Mouse (Mus musculus) CH12.LX (cell line): ENCODE data around the gene Acp7. TPM values are rescaled to one million over a fixed set of nuclear protein-coding genes. Genes with fewer than 3 reads are reported as not detected.

Experiments used
- DNase-seq: peaks from one replicate; pipeline ENCODE4 v3.0.0-alpha.2; 2013; ENCODE audit errors: extremely low read depth
- H3K27ac ChIP-seq: 2 replicates; pipeline ENCODE4 v1.5.1; 2012; ENCODE audit warnings: low read depth, mild to moderate bottlenecking, control low read depth, moderate library complexity; ENCODE audit not compliant: insufficient read depth
- H3K27me3 ChIP-seq: replicated peaks from 2 replicates; pipeline ENCODE3; 2012; ENCODE audit warnings: inconsistent platforms
- H3K36me3 ChIP-seq, 2 experiments: replicated peaks in 1 of 2; 2 replicates each; pipeline versions ENCODE3 to v1.6.1; 2012; ENCODE audit warnings: inconsistent platforms in 1 of 2, low read length in 1 of 2, mild to moderate bottlenecking in 1 of 2, mixed read lengths in 1 of 2, moderate library complexity in 1 of 2; ENCODE audit not compliant: control insufficient read depth in 1 of 2, insufficient read depth in 1 of 2
- H3K4me1 ChIP-seq, 2 experiments: 2 replicates each; pipeline ENCODE4 v1.6.1; 2012; ENCODE audit warnings: inconsistent platforms in 1 of 2, moderate library complexity in 1 of 2; ENCODE audit not compliant: insufficient read depth in 2 of 2, control insufficient read depth in 1 of 2
- H3K4me2 ChIP-seq: 2 replicates; pipeline ENCODE4 v1.6.1; 2012; ENCODE audit warnings: low read depth, mild to moderate bottlenecking, control low read depth; ENCODE audit not compliant: poor library complexity, insufficient read depth, severe bottlenecking
- H3K4me3 ChIP-seq, 3 experiments: fragments of 150-350 bp in 1 of 3; sonication (generic) in 1 of 3; replicated peaks in 1 of 3; 2 replicates each; pipeline versions ENCODE3 to v1.5.1; 2011 to 2012; ENCODE audit warnings: low read depth in 2 of 3, low read length in 2 of 3, mild to moderate bottlenecking in 2 of 3, moderate library complexity in 2 of 3, control low read depth in 1 of 3, improper control_type of control experiment in 1 of 3, inconsistent platforms in 1 of 3, mixed read lengths in 1 of 3; ENCODE audit not compliant: poor library complexity in 1 of 3
- H3K79me2 ChIP-seq: replicated peaks from 2 replicates; pipeline ENCODE4 v1.6.1; 2012; ENCODE audit warnings: mild to moderate bottlenecking, moderate library complexity; ENCODE audit not compliant: control insufficient read depth, poor library complexity, insufficient read depth, severe bottlenecking; ENCODE audit errors: extremely low read depth
- H3K9ac ChIP-seq: 2 replicates; pipeline ENCODE4 v1.6.1; 2012; ENCODE audit warnings: low read depth, mild to moderate bottlenecking, control low read depth, moderate library complexity; ENCODE audit not compliant: insufficient read depth
- H3K9me3 ChIP-seq: replicated peaks from 2 replicates; pipeline ENCODE3; 2012; ENCODE audit warnings: low read length, inconsistent platforms, mixed read lengths
- BHLHE40 ChIP-seq: IDR thresholded peaks from 2 replicates; pipeline ENCODE4 v1.6.1; 2011; ENCODE audit warnings: mild to moderate bottlenecking, low read depth, low read length, improper control_type of control experiment
- E2F4 ChIP-seq: IDR thresholded peaks from 2 replicates; pipeline ENCODE4 v1.6.1; 2011; ENCODE audit warnings: low read depth, low read length, improper control_type of control experiment; ENCODE audit not compliant: insufficient replicate concordance
- ELF1 ChIP-seq: IDR thresholded peaks from 2 replicates; pipeline ENCODE4 v1.6.1; 2014; ENCODE audit warnings: low read depth, mild to moderate bottlenecking, inconsistent platforms, low read length, improper control_type of control experiment
- ETS1 ChIP-seq: conservative IDR thresholded peaks from 2 replicates; pipeline ENCODE4 v1.6.1; 2012; ENCODE audit warnings: low read depth, mild to moderate bottlenecking, inconsistent platforms, low read length, improper control_type of control experiment, moderate library complexity
- GABPA ChIP-seq: IDR thresholded peaks from 2 replicates; pipeline ENCODE4 v1.6.1; 2012; ENCODE audit warnings: low read depth, low read length, improper control_type of control experiment, inconsistent platforms; ENCODE audit not compliant: insufficient replicate concordance
- JUND ChIP-seq: conservative IDR thresholded peaks from 2 replicates; pipeline ENCODE4 v1.6.1; 2011; ENCODE audit warnings: low read depth, low read length, improper control_type of control experiment
- MAFK ChIP-seq: IDR thresholded peaks from 2 replicates; pipeline ENCODE4 v1.6.1; 2011; ENCODE audit warnings: low read length, improper control_type of control experiment; ENCODE audit not compliant: insufficient replicate concordance
- MAX ChIP-seq: IDR thresholded peaks from 2 replicates; pipeline ENCODE4 v1.6.1; 2011; ENCODE audit warnings: low read length, improper control_type of control experiment
- MAZ ChIP-seq: IDR thresholded peaks from 2 replicates; pipeline ENCODE4 v1.6.1; 2012; ENCODE audit warnings: low read depth, mild to moderate bottlenecking, inconsistent platforms, low read length, improper control_type of control experiment, moderate library complexity
- MXI1 ChIP-seq: IDR thresholded peaks from 2 replicates; pipeline ENCODE4 v1.6.1; 2011; ENCODE audit warnings: mild to moderate bottlenecking, low read depth, low read length, improper control_type of control experiment
- NELFE ChIP-seq: IDR thresholded peaks from 2 replicates; pipeline ENCODE4 v1.6.1; 2011; ENCODE audit warnings: low read depth, low read length, improper control_type of control experiment
- NRF1 ChIP-seq: IDR thresholded peaks from 2 replicates; pipeline ENCODE4 v1.6.1; 2014; ENCODE audit warnings: low read depth, mild to moderate bottlenecking, inconsistent platforms, low read length, improper control_type of control experiment, moderate library complexity
- PAX5 ChIP-seq: IDR thresholded peaks from 2 replicates; pipeline ENCODE4 v1.6.1; 2012; ENCODE audit warnings: low read length, inconsistent platforms, mixed read lengths
- POLR2A ChIP-seq: IDR thresholded peaks from 2 replicates; pipeline ENCODE4 v1.6.1; 2011; ENCODE audit warnings: low read depth, mild to moderate bottlenecking, improper control_type of control experiment, low read length
- POLR2AphosphoS2 ChIP-seq: IDR thresholded peaks from 2 replicates; pipeline ENCODE4 v1.6.1; 2011; ENCODE audit warnings: low read depth, low read length, improper control_type of control experiment
- RAD21 ChIP-seq: IDR thresholded peaks from 2 replicates; pipeline ENCODE4 v1.6.1; 2011; ENCODE audit warnings: low read depth, mild to moderate bottlenecking, low read length, improper control_type of control experiment, moderate library complexity
- SMC3 ChIP-seq: IDR thresholded peaks from 2 replicates; pipeline ENCODE4 v1.6.1; 2011; ENCODE audit warnings: low read depth, low read length, improper control_type of control experiment
- TCF12 ChIP-seq: IDR thresholded peaks from 2 replicates; pipeline ENCODE4 v1.6.1; 2014; ENCODE audit warnings: low read depth, mild to moderate bottlenecking, inconsistent platforms, low read length, improper control_type of control experiment
- UBTF ChIP-seq: IDR thresholded peaks from 2 replicates; pipeline ENCODE4 v1.6.1; 2012; ENCODE audit warnings: low read depth, mild to moderate bottlenecking, inconsistent platforms, low read length, improper control_type of control experiment, moderate library complexity
- USF2 ChIP-seq: conservative IDR thresholded peaks from 2 replicates; pipeline ENCODE4 v1.6.1; 2011; ENCODE audit warnings: low read depth, low read length, improper control_type of control experiment
- ZKSCAN1 ChIP-seq: IDR thresholded peaks from 2 replicates; pipeline ENCODE4 v1.6.1; 2012; ENCODE audit warnings: low read depth, inconsistent platforms, low read length, improper control_type of control experiment, borderline replicate concordance
- ZNF384 ChIP-seq: IDR thresholded peaks from 2 replicates; pipeline ENCODE4 v1.6.1; 2012; ENCODE audit warnings: low read depth, low read length, improper control_type of control experiment, inconsistent platforms
- dilution Hi-C: fragments of 300-500 bp; cut with MboI; formaldehyde crosslinking; loops from 2 replicates; pipeline ENCODE4 v1.14.3; 2020; ENCODE audit warnings: low sequenced_read_pairs; ENCODE audit not compliant: extremely low pct_unique_long_range_greater_than_20kb, extremely low pct_ligation_motif_present
- in situ Hi-C: fragments of 300-500 bp; cut with MboI; formaldehyde crosslinking; loops from 3 replicates; pipeline ENCODE4 v1.14.3; 2019; ENCODE audit warnings: low sequenced_read_pairs, low pct_ligation_motif_present, low pct_unique_long_range_greater_than_20kb, mixed read lengths
- polyA plus RNA-seq: library from polyadenylated mRNA; unstranded; fragments of >175 nt; gene quantifications from 2 replicates; pipeline ENCODE4 v1.2.1, GENCODE M21; 2012; ENCODE audit warnings: low read depth; ENCODE audit not compliant: insufficient read length
- total RNA-seq, 2 experiments: library from RNA; depleted of rRNA; stranded (reverse); fragments of 300-350 nt in 1 of 2; fragments of >200 nt in 1 of 2; gene quantifications; 2 replicates each; pipeline ENCODE4 v1.2.3; 2012 to 2014

Acp7 gene
- total and polyA plus RNA-seq, 3 experiments = not detected

- Histone ChIP-seq H3K4me3 (no peak overlapping the region), H3K36me3 (peaks cover 3 to 66% of the 10 kb centered on the region in 2 experiments), H3K4me1 (peaks cover 2 to 60% of the 10 kb centered on the region in 2 experiments), H3K4me2 (no peak overlapping the region), H3K79me2 (no peaks in the 10 kb centered on the region), H3K27ac (no peak overlapping the region), H3K9ac (no peak overlapping the region), H3K9me3 (peaks cover 2% of the 10 kb centered on the region), H3K27me3 (no peaks in the 10 kb centered on the region)
- DNase-seq = no peak
- dilution Hi-C loops (no loop called here), in situ Hi-C loops (no loop called here)
- TF ChIP-seq ETS1 (no peak), UBTF (no peak), GABPA (no peak), NRF1 (no peak), ZKSCAN1 (no peak), NELFE (no peak), E2F4 (no peak), ZNF384 (no peak), POLR2A (no peak), MAFK (no peak), PAX5 (no peak), USF2 (no peak), SMC3 (no peak), RAD21 (no peak), ELF1 (no peak), MXI1 (no peak), JUND (no peak)
These were observed 53.1 kb downstream of the Acp7 start for GRCm38 (mm10) chr7:28577826-28578542.

GRCm38 (mm10) chr7:28576271-28576914 lies 54.7 kb downstream of the Acp7 start:
- H3K4me1 ChIP-seq = peaks cover 2 to 50% of the 10 kb centered on the region in 2 experiments
- no peak overlapping the region for H3K4me3 ChIP-seq
- no peak overlapping the region for H3K4me2 ChIP-seq
- dilution Hi-C loops = no loop called here
- H3K36me3 ChIP-seq = peaks cover 3 to 70% of the 10 kb centered on the region in 2 experiments
- no peak for DNase-seq
- no peak for TF ChIP-seq ZKSCAN1
- no peak for TF ChIP-seq RAD21
- TF ChIP-seq ETS1 = no peak
- no peak for TF ChIP-seq MAZ
- no peak for TF ChIP-seq ZNF384
- no peak for TF ChIP-seq POLR2AphosphoS2
- no peak for TF ChIP-seq GABPA
- no peak for TF ChIP-seq BHLHE40
- no peak for TF ChIP-seq USF2
- TF ChIP-seq NRF1 = no peak
- TF ChIP-seq TCF12 = no peak
- no peak for TF ChIP-seq MAX
- TF ChIP-seq POLR2A = no peak
- TF ChIP-seq, all 38 proteins: peak for 0
- Histone ChIP-seq H3K9ac (no peak overlapping the region), H3K27me3 (no peaks in the 10 kb centered on the region), H3K79me2 (no peaks in the 10 kb centered on the region), H3K27ac (no peak overlapping the region), H3K9me3 (peaks cover 2% of the 10 kb centered on the region)
- in situ Hi-C loops = no loop called here
